Mouse (Mus musculus): ENCODE results near the gene Olfr1140. TPM values are rescaled to one million over a fixed set of nuclear protein-coding genes. Genes with fewer than 3 reads are reported as not detected.

Olfr1140 gene
- polyA plus RNA-seq, 1 experiment: not detected

DNA sequence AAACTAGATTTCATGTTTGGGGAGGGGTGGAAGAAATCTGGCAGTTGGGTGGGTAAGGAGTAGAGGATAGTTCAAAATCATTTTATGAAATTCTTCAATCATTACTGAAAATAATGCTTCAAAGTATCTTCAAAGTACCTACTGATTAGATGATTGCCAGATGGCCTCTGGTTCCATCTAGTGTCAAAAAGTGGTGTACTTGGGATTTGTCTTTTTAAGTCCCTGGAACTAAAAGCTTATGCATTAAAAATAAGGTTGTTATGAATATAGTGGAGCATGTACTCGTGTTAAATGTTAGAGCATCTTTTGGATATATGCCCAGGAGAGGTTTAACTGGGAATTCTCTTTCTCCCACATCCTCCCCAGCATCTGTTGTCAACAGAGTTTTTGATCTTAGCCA lies 32.6 kb downstream of the Olfr1140 start:
- H3K36me3 ChIP-seq (ENCODE audit: control insufficient read depth, insufficient read depth): no peaks in the 10 kb centered on the region
- H3K27me3 ChIP-seq (ENCODE audit: control insufficient read depth, insufficient read depth, insufficient read length): no peaks in the 10 kb centered on the region
- H3ac ChIP-seq (ENCODE audit: control insufficient read depth, insufficient read length, low read depth): no peak overlapping the region
- no peak overlapping the region for H3K4me3 ChIP-seq (ENCODE audit: insufficient read depth, poor library complexity, severe bottlenecking)
- no peaks in the 10 kb centered on the region for H3K79me2 ChIP-seq (ENCODE audit: control insufficient read depth, insufficient read depth)
- no peaks in the 10 kb centered on the region for H3K79me3 ChIP-seq (ENCODE audit: low read depth)
- TF ChIP-seq FOSL1 (IDR thresholded peaks at IDR 0.05; ENCODE audit: insufficient read depth, low read length, poor library complexity, severe bottlenecking) (no peak), CEBPB (IDR thresholded peaks at IDR 0.05; ENCODE audit: low read depth) (no peak), MYOD1 (IDR thresholded peaks at IDR 0.05; ENCODE audit: control insufficient read depth, insufficient read length, low read depth) (no peak), MYOG (IDR thresholded peaks at IDR 0.05; ENCODE audit: control insufficient read depth, extremely low read depth, insufficient read length) (no peak), MAX (IDR thresholded peaks at IDR 0.05) (no peak), CTCF (IDR thresholded peaks at IDR 0.05; ENCODE audit: control insufficient read depth, insufficient read depth, insufficient read length) (no peak), USF1 (IDR thresholded peaks at IDR 0.05; ENCODE audit: low read depth) (no peak)

GRCm38 (mm10) chr2:87779183-87779582 lies 35.6 kb downstream of the Olfr1140 start, which contains the start of gene Olfr152:
Gene Olfr152 (plus strand): TSS chr2:87779483.
- H3K27me3 ChIP-seq (ENCODE audit: control insufficient read depth, insufficient read depth, insufficient read length): no peaks in the 10 kb centered on the region
- no peaks in the 10 kb centered on the region for H3K36me3 ChIP-seq (ENCODE audit: control insufficient read depth, insufficient read depth)
- TF ChIP-seq USF1 (IDR thresholded peaks at IDR 0.05; ENCODE audit: low read depth): no peak
- no peak for TF ChIP-seq FOSL1 (IDR thresholded peaks at IDR 0.05; ENCODE audit: insufficient read depth, low read length, poor library complexity, severe bottlenecking)
- no peak for TF ChIP-seq CEBPB (IDR thresholded peaks at IDR 0.05; ENCODE audit: low read depth)
- TF ChIP-seq MYOD1 (IDR thresholded peaks at IDR 0.05; ENCODE audit: control insufficient read depth, insufficient read length, low read depth): no peak
- TF ChIP-seq MYOG (IDR thresholded peaks at IDR 0.05; ENCODE audit: control insufficient read depth, extremely low read depth, insufficient read length): no peak
- no peak for TF ChIP-seq MAX (IDR thresholded peaks at IDR 0.05)
- TF ChIP-seq CTCF (IDR thresholded peaks at IDR 0.05; ENCODE audit: control insufficient read depth, insufficient read depth, insufficient read length): no peak
- no peaks in the 10 kb centered on the region for H3K79me2 ChIP-seq (ENCODE audit: control insufficient read depth, insufficient read depth)
- no peak within 1 kb of the TSS for H3K4me3 ChIP-seq (ENCODE audit: insufficient read depth, poor library complexity, severe bottlenecking)
- no peak within 1 kb of the TSS for H3ac ChIP-seq (ENCODE audit: control insufficient read depth, insufficient read length, low read depth)
- no peaks in the 10 kb centered on the region for H3K79me3 ChIP-seq (ENCODE audit: low read depth)

Other genes with a start within 250 kb of the Olfr1140 start
- gene Pramel7, start 246.7 kb upstream of the Olfr1140 start, polyA plus RNA-seq (2012; fragmentation: generic; extraction: Trizol): not detected
- gene Pramel6, start 237.2 kb upstream of the Olfr1140 start, polyA plus RNA-seq (2012; fragmentation: generic; extraction: Trizol): not detected
- gene Olfr153, start 212.0 kb upstream of the Olfr1140 start, polyA plus RNA-seq (2012; fragmentation: generic; extraction: Trizol): not detected
- gene Olfr1128, start 198.2 kb upstream of the Olfr1140 start, polyA plus RNA-seq (2012; fragmentation: generic; extraction: Trizol): not detected
- not detected for gene Olfr1129, start 169.8 kb upstream of the Olfr1140 start, polyA plus RNA-seq (2012; fragmentation: generic; extraction: Trizol)
- gene Olfr1130, start 137.5 kb upstream of the Olfr1140 start, polyA plus RNA-seq (2012; fragmentation: generic; extraction: Trizol): not detected
- gene Olfr1131, start 116.6 kb upstream of the Olfr1140 start, polyA plus RNA-seq (2012; fragmentation: generic; extraction: Trizol): not detected
- gene Olfr1132, start 106.2 kb upstream of the Olfr1140 start, polyA plus RNA-seq (2012; fragmentation: generic; extraction: Trizol): not detected
- not detected for gene Olfr1133, start 96.4 kb upstream of the Olfr1140 start, polyA plus RNA-seq (2012; fragmentation: generic; extraction: Trizol)
- gene Olfr1134, start 85.3 kb upstream of the Olfr1140 start, polyA plus RNA-seq (2012; fragmentation: generic; extraction: Trizol): not detected
- gene Olfr1135, start 70.1 kb upstream of the Olfr1140 start, polyA plus RNA-seq (2012; fragmentation: generic; extraction: Trizol): not detected
- gene Olfr1136, start 49.8 kb upstream of the Olfr1140 start, polyA plus RNA-seq (2012; fragmentation: generic; extraction: Trizol): not detected
- gene Olfr1137, start 30.6 kb upstream of the Olfr1140 start, polyA plus RNA-seq (2012; fragmentation: generic; extraction: Trizol): not detected
- gene Olfr1138, start 3.8 kb upstream of the Olfr1140 start, polyA plus RNA-seq (2012; fragmentation: generic; extraction: Trizol): not detected
- gene Olfr1141, start 10.2 kb downstream of the Olfr1140 start, polyA plus RNA-seq (2012; fragmentation: generic; extraction: Trizol): not detected
- not detected for gene Olfr152, start 35.7 kb downstream of the Olfr1140 start, polyA plus RNA-seq (2012; fragmentation: generic; extraction: Trizol)
- not detected for gene Olfr1143, start 56.8 kb downstream of the Olfr1140 start, polyA plus RNA-seq (2012; fragmentation: generic; extraction: Trizol)
- not detected for gene Olfr1145, start 66.1 kb downstream of the Olfr1140 start, polyA plus RNA-seq (2012; fragmentation: generic; extraction: Trizol)
- not detected for gene Olfr1148, start 86.8 kb downstream of the Olfr1140 start, polyA plus RNA-seq (2012; fragmentation: generic; extraction: Trizol)
- not detected for gene Olfr1150-ps1, start 100.2 kb downstream of the Olfr1140 start, polyA plus RNA-seq (2012; fragmentation: generic; extraction: Trizol)
- not detected for gene Olfr1151, start 112.1 kb downstream of the Olfr1140 start, polyA plus RNA-seq (2012; fragmentation: generic; extraction: Trizol)
- not detected for gene Olfr1152, start 122.7 kb downstream of the Olfr1140 start, polyA plus RNA-seq (2012; fragmentation: generic; extraction: Trizol)
- not detected for gene Olfr1153, start 151.2 kb downstream of the Olfr1140 start, polyA plus RNA-seq (2012; fragmentation: generic; extraction: Trizol)
- not detected for gene Olfr1154, start 161.4 kb downstream of the Olfr1140 start, polyA plus RNA-seq (2012; fragmentation: generic; extraction: Trizol)
- not detected for gene Olfr1155, start 201.4 kb downstream of the Olfr1140 start, polyA plus RNA-seq (2012; fragmentation: generic; extraction: Trizol)
- not detected for gene Olfr1156, start 209.3 kb downstream of the Olfr1140 start, polyA plus RNA-seq (2012; fragmentation: generic; extraction: Trizol)
- not detected for gene Olfr1157, start 224.5 kb downstream of the Olfr1140 start, polyA plus RNA-seq (2012; fragmentation: generic; extraction: Trizol)
- gene Olfr74, start 230.9 kb downstream of the Olfr1140 start, polyA plus RNA-seq (2012; fragmentation: generic; extraction: Trizol): not detected
- not detected for gene Olfr1158, start 246.4 kb downstream of the Olfr1140 start, polyA plus RNA-seq (2012; fragmentation: generic; extraction: Trizol)

Measured in C2C12 (cell line).